Mouse (Mus musculus) intestine, postnatal 0 days (tissue): ENCODE results near the gene Aldh4a1. TPM values are rescaled to one million over a fixed set of nuclear protein-coding genes. Genes with fewer than 3 reads are reported as not detected.

Experiments
- ATAC-seq: fragments of 200-750 bp; cut with Nextera tagmentation; 2 replicates; pipeline ENCODE4 v1.8.0; 2017; ENCODE audit warnings: mild to moderate bottlenecking, moderate TSS enrichment, moderate library complexity
- H3K27ac ChIP-seq: fragments of 300-500 bp; sonication (generic); 2 replicates; pipeline ENCODE4 v1.5.1; 2014; ENCODE audit warnings: mild to moderate bottlenecking, low read depth, low read length, moderate library complexity
- H3K27me3 ChIP-seq: fragments of 300-500 bp; sonication (generic); replicated peaks from 2 replicates; pipeline ENCODE4 v1.6.1; 2014; ENCODE audit warnings: low read length, mixed read lengths; ENCODE audit not compliant: control insufficient read depth, insufficient read depth
- H3K36me3 ChIP-seq: fragments of 300-500 bp; sonication (generic); 2 replicates; pipeline ENCODE4 v1.6.1; 2014; ENCODE audit warnings: mild to moderate bottlenecking, moderate library complexity; ENCODE audit not compliant: control insufficient read depth, insufficient read depth
- H3K4me1 ChIP-seq: fragments of 300-500 bp; sonication (generic); replicated peaks from 2 replicates; pipeline ENCODE4 v1.6.1; 2014; ENCODE audit warnings: antibody characterized with exemption, low read length, mixed read lengths; ENCODE audit not compliant: control insufficient read depth, insufficient read depth
- H3K4me2 ChIP-seq: fragments of 300-500 bp; sonication (generic); replicated peaks from 2 replicates; pipeline ENCODE4 v1.6.1; 2014; ENCODE audit warnings: low read depth, mild to moderate bottlenecking, moderate library complexity
- H3K4me3 ChIP-seq: fragments of 300-500 bp; sonication (generic); 2 replicates; pipeline ENCODE4 v1.5.1; 2014; ENCODE audit warnings: low read depth, low read length
- H3K9ac ChIP-seq: fragments of 300-500 bp; sonication (generic); 2 replicates; pipeline ENCODE4 v1.6.1; 2014; ENCODE audit warnings: mild to moderate bottlenecking, low read depth, low read length
- H3K9me3 ChIP-seq: fragments of 300-500 bp; sonication (generic); 2 replicates; pipeline ENCODE4 v1.6.1; 2016; ENCODE audit warnings: mixed run types; ENCODE audit not compliant: control insufficient read depth
- CTCF ChIP-seq: sonication (generic); IDR thresholded peaks from 2 replicates; pipeline ENCODE4 v1.5.1; 2016; ENCODE audit warnings: low read depth, mild to moderate bottlenecking, control low read depth, antibody characterized with exemption, moderate library complexity
- WGBS: fragments of 180-500 bp; shearing (Covaris S2); extraction: QIAGEN DNeasy Blood & Tissue Kit; methylation state at CpG from one replicate; pipeline ENCODE4 v1.1.7; 2014; 5-methylcytosine and 5-hydroxymethylcytosine counted together
- polyA plus RNA-seq: library from polyadenylated mRNA; unstranded; fragments of >200 nt; fragmentation: Nextera tagmentation; extraction: Ambion mirVana; gene quantifications from 2 replicates; pipeline ENCODE4 v1.2.1, GENCODE M21; 2015

Gene Aldh4a1
- polyA plus RNA-seq, 1 experiment from 2014 or later, result 3.9 TPM

- Histone ChIP-seq H3K27ac (peak overlapping the region; percentile 63), H3K4me1 (peaks cover 14% of the 10 kb centered on the region), H3K36me3 (peaks cover 10% of the 10 kb centered on the region), H3K4me3 (no peak overlapping the region), H3K9ac (no peak overlapping the region), H3K9me3 (no peaks in the 10 kb centered on the region), H3K27me3 (peaks cover 6% of the 10 kb centered on the region; the same call in 1 of the 2 replicates), H3K4me2 (no peak overlapping the region)
- ATAC-seq, result no peak
- no peak for TF ChIP-seq CTCF
- WGBS, result 61% methylated on average over 7 of the region's 7 CpGs
Observed at GRCm38 (mm10) chr4:139601519-139602356, 20.9 kb upstream of the Aldh4a1 start.

GRCm38 (mm10) chr4:139602357-139603244 lies 20.1 kb upstream of the Aldh4a1 start, which contains the start of gene Gm21969:
TSS of gene Gm21969 (plus strand) at chr4:139603186.
- H3K4me3 ChIP-seq, result no peak within 1 kb of the TSS
- 54% methylated on average over 14 of the region's 14 CpGs for WGBS
- H3K27ac ChIP-seq, result peak within 1 kb of the TSS; percentile 63
- H3K36me3 ChIP-seq, result peaks cover 10% of the 10 kb centered on the region
- 0 out of 2 replicates have a peak, but pooled peaks cover 6% of the 10 kb centered on the region for H3K27me3 ChIP-seq
- no peak for ATAC-seq
- 0 out of 2 replicates have a peak within 1 kb of the TSS, but pooled peaks have one; percentile 9 for H3K4me2 ChIP-seq
- H3K9me3 ChIP-seq, result no peaks in the 10 kb centered on the region
- peak; percentile 95 for TF ChIP-seq CTCF
- H3K4me1 ChIP-seq, result peaks cover 14% of the 10 kb centered on the region
- no peak within 1 kb of the TSS for H3K9ac ChIP-seq

- H3K4me1 ChIP-seq, result peaks cover 7% of the 10 kb centered on the region; the same call in 1 of the 2 replicates
- no peak for TF ChIP-seq CTCF
- H3K27me3 ChIP-seq, result 0 out of 2 replicates have a peak, but pooled peaks cover 2% of the 10 kb centered on the region
- 87% methylated on average over 11 of the region's 11 CpGs for WGBS
- no peak overlapping the region for H3K4me3 ChIP-seq
- no peak overlapping the region for H3K4me2 ChIP-seq
- H3K27ac ChIP-seq, result no peak overlapping the region
- H3K9me3 ChIP-seq, result no peaks in the 10 kb centered on the region
- peaks cover 16% of the 10 kb centered on the region for H3K36me3 ChIP-seq
- no peak for ATAC-seq
- no peak overlapping the region for H3K9ac ChIP-seq
Observed at GRCm38 (mm10) chr4:139605216-139605615, 17.4 kb upstream of the Aldh4a1 start.

- H3K36me3 ChIP-seq, result peaks cover 16% of the 10 kb centered on the region
- WGBS, result 94% methylated on average over 5 of the region's 5 CpGs
- ATAC-seq, result no peak
Observed at GRCm38 (mm10) chr4:139606732-139607131, 15.9 kb upstream of the Aldh4a1 start.

GRCm38 (mm10) chr4:139608975-139609374 lies 13.7 kb upstream of the Aldh4a1 start:
- peaks cover 30% of the 10 kb centered on the region for H3K36me3 ChIP-seq
- no peaks in the 10 kb centered on the region for H3K27me3 ChIP-seq
- no peak overlapping the region for H3K27ac ChIP-seq
- H3K4me2 ChIP-seq, result no peak overlapping the region
- H3K4me1 ChIP-seq, result no peaks in the 10 kb centered on the region
- H3K4me3 ChIP-seq, result no peak overlapping the region
- TF ChIP-seq CTCF, result no peak
- WGBS, result 65% methylated on average over 4 of the region's 4 CpGs
- no peaks in the 10 kb centered on the region for H3K9me3 ChIP-seq
- ATAC-seq, result no peak
- H3K9ac ChIP-seq, result no peak overlapping the region

More at GRCm38 (mm10) chr4:139606732-139607131, 15.9 kb upstream of the Aldh4a1 start:
- H3K4me2 ChIP-seq, result no peak overlapping the region
- H3K27me3 ChIP-seq, result no peaks in the 10 kb centered on the region
- TF ChIP-seq CTCF, result no peak
- no peak overlapping the region for H3K4me3 ChIP-seq
- no peak overlapping the region for H3K27ac ChIP-seq
- 0 out of 2 replicates have a peak, but pooled peaks cover 3% of the 10 kb centered on the region for H3K4me1 ChIP-seq
- H3K9ac ChIP-seq, result no peak overlapping the region
- H3K9me3 ChIP-seq, result no peaks in the 10 kb centered on the region

GRCm38 (mm10) chr4:139610954-139611353 lies 11.7 kb upstream of the Aldh4a1 start:
- H3K4me1 ChIP-seq, result no peaks in the 10 kb centered on the region; the same call in 1 of the 2 replicates
- H3K4me3 ChIP-seq, result no peak overlapping the region
- H3K36me3 ChIP-seq, result peaks cover 34% of the 10 kb centered on the region
- no peak overlapping the region for H3K9ac ChIP-seq
- no peak overlapping the region for H3K27ac ChIP-seq
- H3K9me3 ChIP-seq, result no peaks in the 10 kb centered on the region
- no peak for ATAC-seq
- H3K27me3 ChIP-seq, result no peaks in the 10 kb centered on the region
- no peak overlapping the region for H3K4me2 ChIP-seq
- no peak for TF ChIP-seq CTCF
- WGBS, result 78% methylated on average over 6 of the region's 6 CpGs
